Mouse (Mus musculus): Measurements from ENCODE around the gene Epha4. TPM values are rescaled to one million over a fixed set of nuclear protein-coding genes. Genes with fewer than 3 reads are reported as not detected.

The Epha4 gene
- 9.5 and 9.6 TPM in 2 replicates for polyA plus RNA-seq (2015; fragmentation: Nextera tagmentation; extraction: Ambion mirVana)

DNA sequence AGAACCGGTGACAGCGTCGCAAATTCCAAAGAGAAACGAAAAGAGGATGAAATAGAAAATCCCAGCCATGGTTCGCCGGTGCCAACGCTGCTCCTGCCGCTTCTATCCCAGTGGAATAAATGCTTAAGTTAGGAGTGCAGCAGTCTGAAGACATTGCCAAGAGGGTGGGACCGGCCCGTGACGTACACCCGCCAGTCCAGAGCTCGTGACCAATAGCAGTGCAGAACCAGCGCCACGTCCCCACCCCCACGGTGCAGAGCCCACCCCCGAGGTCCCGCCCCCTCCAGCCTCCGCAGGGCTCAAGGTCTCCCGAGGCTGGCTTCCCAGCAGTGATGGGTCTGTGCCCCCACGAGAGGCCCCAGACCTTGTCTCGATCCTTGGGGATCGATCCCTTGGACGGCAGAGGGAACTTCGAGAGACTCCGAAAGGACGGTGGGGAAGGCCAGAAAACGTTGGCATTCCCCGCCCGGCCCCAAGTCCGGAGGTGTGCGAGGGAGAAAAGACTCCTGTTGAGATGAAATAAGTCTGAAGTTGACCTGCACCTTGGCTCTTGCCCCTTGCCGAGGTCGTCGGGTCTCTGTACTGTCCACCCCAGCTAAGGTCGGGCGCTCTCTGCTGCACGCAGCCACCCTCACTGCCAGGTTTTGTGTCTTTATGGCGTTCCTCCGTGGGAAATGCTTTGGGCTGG is at the start of gene Epha4:
Gene Epha4 (minus strand): TSS at position 126 of the 688 bp plus-strand sequence.
- Histone ChIP-seq H3K9ac (replicated peaks; ENCODE audit: low read depth) (peak within 1 kb of the TSS; percentile 52), H3K4me2 (replicated peaks; ENCODE audit: low read depth, low read length) (peak within 1 kb of the TSS; percentile 91), H3K27me3 (replicated peaks; ENCODE audit: insufficient read depth, low read length) (no peaks in the 10 kb centered on the region), H3K4me3 (ENCODE audit: low read depth, low read length) (peak within 1 kb of the TSS; percentile 65), H3K27ac (ENCODE audit: low read length) (peak within 1 kb of the TSS; percentile 55), H3K36me3 (ENCODE audit: insufficient read depth, low read length) (no peaks in the 10 kb centered on the region), H3K9me3 (ENCODE audit: low read length) (no peaks in the 10 kb centered on the region), H3K4me1 (ENCODE audit: insufficient read depth, low read depth, low read length) (peaks cover 6% of the 10 kb centered on the region; the same call in 1 of the 2 replicates)
- peak; percentile 96 for ATAC-seq
- WGBS = 1% methylated on average over 38 of the region's 40 CpGs
- TF ChIP-seq EP300 (IDR thresholded peaks at IDR 0.05) = no peak
- no peak for TF ChIP-seq CTCF (IDR thresholded peaks at IDR 0.05)
- peak; percentile 96 for DNase-seq (ENCODE audit: low spot score)

DNA sequence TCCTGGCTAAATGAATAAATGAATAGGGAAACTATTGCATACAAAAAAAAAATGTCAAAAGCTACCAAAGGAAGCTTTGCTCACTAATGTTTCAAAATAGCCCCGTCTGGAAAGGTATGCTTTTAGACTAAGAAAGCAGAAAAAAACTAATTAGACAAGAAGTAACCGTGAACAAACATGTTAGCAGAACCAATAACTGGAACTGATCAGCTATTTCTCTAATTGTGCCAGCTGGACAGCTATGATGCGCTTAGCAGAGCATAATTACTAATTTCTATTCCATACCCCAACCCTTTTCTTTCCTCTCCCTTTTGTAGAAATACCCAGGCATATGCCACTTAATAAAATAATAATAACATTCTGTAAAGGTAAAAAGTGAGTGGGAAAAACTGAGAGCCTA is 41.3 kb upstream of the Epha4 start:
- no peak overlapping the region for H3K27ac ChIP-seq (ENCODE audit: low read length)
- no peak for ATAC-seq
- no peaks in the 10 kb centered on the region for H3K4me1 ChIP-seq (ENCODE audit: insufficient read depth, low read depth, low read length)
- no peak overlapping the region for H3K9ac ChIP-seq (replicated peaks; ENCODE audit: low read depth)
- H3K4me3 ChIP-seq (ENCODE audit: low read depth, low read length) = no peak overlapping the region
- TF ChIP-seq EP300 (IDR thresholded peaks at IDR 0.05) (no peak), CTCF (IDR thresholded peaks at IDR 0.05) (no peak)
- H3K27me3 ChIP-seq (replicated peaks; ENCODE audit: insufficient read depth, low read length) = no peaks in the 10 kb centered on the region
- H3K4me2 ChIP-seq (replicated peaks; ENCODE audit: low read depth, low read length) = no peak overlapping the region
- H3K36me3 ChIP-seq (ENCODE audit: insufficient read depth, low read length) = no peaks in the 10 kb centered on the region
- WGBS = 89% methylated on average over 3 of the region's 3 CpGs
- no peaks in the 10 kb centered on the region for H3K9me3 ChIP-seq (ENCODE audit: low read length)
- no peak for DNase-seq (ENCODE audit: low spot score)

DNA sequence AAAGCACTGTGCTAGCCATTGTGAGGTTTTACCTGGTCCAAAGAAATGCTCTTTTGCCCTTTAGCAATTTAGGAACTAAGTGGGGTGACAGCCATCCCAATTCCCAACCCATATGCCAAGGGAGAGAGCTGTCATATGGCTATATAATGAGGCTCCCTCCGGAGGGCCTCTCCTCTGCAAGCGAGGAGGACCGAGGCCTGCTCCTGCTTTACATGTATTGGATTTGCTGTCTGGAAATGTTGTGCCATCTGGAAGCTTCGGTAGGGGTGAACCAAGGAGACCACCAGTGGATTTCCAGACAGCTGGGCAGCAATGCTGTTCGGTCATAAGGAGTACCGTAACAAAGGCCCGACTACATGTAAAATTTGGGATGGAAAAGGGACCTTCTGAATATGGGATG is 37.0 kb upstream of the Epha4 start:
- WGBS = 94% methylated on average over 7 of the region's 7 CpGs

GRCm38 (mm10) chr1:77545722-77546121 is 30.8 kb upstream of the Epha4 start:
- no peak for TF ChIP-seq CTCF (IDR thresholded peaks at IDR 0.05)
- TF ChIP-seq EP300 (IDR thresholded peaks at IDR 0.05) = no peak
- H3K27ac ChIP-seq (ENCODE audit: low read length) = no peak overlapping the region
- no peaks in the 10 kb centered on the region for H3K9me3 ChIP-seq (ENCODE audit: low read length)
- no peak for DNase-seq (ENCODE audit: low spot score)
- ATAC-seq = no peak
- no peaks in the 10 kb centered on the region for H3K36me3 ChIP-seq (ENCODE audit: insufficient read depth, low read length)
- H3K9ac ChIP-seq (replicated peaks; ENCODE audit: low read depth) = no peak overlapping the region
- H3K4me1 ChIP-seq (ENCODE audit: insufficient read depth, low read depth, low read length) = no peaks in the 10 kb centered on the region
- 57% methylated on average over 6 of the region's 6 CpGs for WGBS
- no peak overlapping the region for H3K4me3 ChIP-seq (ENCODE audit: low read depth, low read length)
- no peaks in the 10 kb centered on the region for H3K27me3 ChIP-seq (replicated peaks; ENCODE audit: insufficient read depth, low read length)
- no peak overlapping the region for H3K4me2 ChIP-seq (replicated peaks; ENCODE audit: low read depth, low read length)

More for the DNA sequence above, 37.0 kb upstream of the Epha4 start:
- H3K4me1 ChIP-seq (ENCODE audit: insufficient read depth, low read depth, low read length) = no peaks in the 10 kb centered on the region
- no peak overlapping the region for H3K4me2 ChIP-seq (replicated peaks; ENCODE audit: low read depth, low read length)
- no peaks in the 10 kb centered on the region for H3K36me3 ChIP-seq (ENCODE audit: insufficient read depth, low read length)
- H3K4me3 ChIP-seq (ENCODE audit: low read depth, low read length) = no peak overlapping the region
- no peaks in the 10 kb centered on the region for H3K27me3 ChIP-seq (replicated peaks; ENCODE audit: insufficient read depth, low read length)
- no peak overlapping the region for H3K27ac ChIP-seq (ENCODE audit: low read length)
- ATAC-seq (no peak), DNase-seq (ENCODE audit: low spot score) (no peak)
- H3K9ac ChIP-seq (replicated peaks; ENCODE audit: low read depth) = no peak overlapping the region
- no peaks in the 10 kb centered on the region for H3K9me3 ChIP-seq (ENCODE audit: low read length)
- no peak for TF ChIP-seq EP300 (IDR thresholded peaks at IDR 0.05)
- TF ChIP-seq CTCF (IDR thresholded peaks at IDR 0.05) = no peak

- H3K9me3 ChIP-seq (ENCODE audit: low read length) = no peaks in the 10 kb centered on the region
- DNase-seq (ENCODE audit: low spot score) (no peak), ATAC-seq (no peak)
- H3K4me1 ChIP-seq (ENCODE audit: insufficient read depth, low read depth, low read length) = no peaks in the 10 kb centered on the region
- no peaks in the 10 kb centered on the region for H3K27me3 ChIP-seq (replicated peaks; ENCODE audit: insufficient read depth, low read length)
- TF ChIP-seq CTCF (IDR thresholded peaks at IDR 0.05) = no peak
- no peak for TF ChIP-seq EP300 (IDR thresholded peaks at IDR 0.05)
- no peak overlapping the region for H3K4me2 ChIP-seq (replicated peaks; ENCODE audit: low read depth, low read length)
- WGBS = 82% methylated on average over 1 of the region's 1 CpGs
- H3K27ac ChIP-seq (ENCODE audit: low read length) = no peak overlapping the region
- no peaks in the 10 kb centered on the region for H3K36me3 ChIP-seq (ENCODE audit: insufficient read depth, low read length)
- no peak overlapping the region for H3K4me3 ChIP-seq (ENCODE audit: low read depth, low read length)
- H3K9ac ChIP-seq (replicated peaks; ENCODE audit: low read depth) = no peak overlapping the region
Observed at GRCm38 (mm10) chr1:77545035-77545434, 30.1 kb upstream of the Epha4 start.

GRCm38 (mm10) chr1:77544279-77544678 is 29.4 kb upstream of the Epha4 start:
- Histone ChIP-seq H3K4me3 (ENCODE audit: low read depth, low read length) (no peak overlapping the region), H3K27me3 (replicated peaks; ENCODE audit: insufficient read depth, low read length) (no peaks in the 10 kb centered on the region), H3K9me3 (ENCODE audit: low read length) (no peaks in the 10 kb centered on the region), H3K27ac (ENCODE audit: low read length) (no peak overlapping the region), H3K9ac (replicated peaks; ENCODE audit: low read depth) (no peak overlapping the region), H3K4me2 (replicated peaks; ENCODE audit: low read depth, low read length) (no peak overlapping the region), H3K4me1 (ENCODE audit: insufficient read depth, low read depth, low read length) (no peaks in the 10 kb centered on the region), H3K36me3 (ENCODE audit: insufficient read depth, low read length) (no peaks in the 10 kb centered on the region)
- DNase-seq (ENCODE audit: low spot score) (no peak), ATAC-seq (no peak)
- TF ChIP-seq CTCF (IDR thresholded peaks at IDR 0.05) = no peak
- no peak for TF ChIP-seq EP300 (IDR thresholded peaks at IDR 0.05)
- 37% methylated on average over 3 of the region's 3 CpGs for WGBS
